Mouse (Mus musculus): ENCODE results near the gene Tmbim4.

The Tmbim4 gene

GRCm38 (mm10) chr10:120201131-120201921 is at the start of gene Tmbim4:
Gene Tmbim4, plus strand, starts transcription at chr10:120201590.
- peak; percentile 66 for DNase-seq (ENCODE audit: low spot score)

DNA sequence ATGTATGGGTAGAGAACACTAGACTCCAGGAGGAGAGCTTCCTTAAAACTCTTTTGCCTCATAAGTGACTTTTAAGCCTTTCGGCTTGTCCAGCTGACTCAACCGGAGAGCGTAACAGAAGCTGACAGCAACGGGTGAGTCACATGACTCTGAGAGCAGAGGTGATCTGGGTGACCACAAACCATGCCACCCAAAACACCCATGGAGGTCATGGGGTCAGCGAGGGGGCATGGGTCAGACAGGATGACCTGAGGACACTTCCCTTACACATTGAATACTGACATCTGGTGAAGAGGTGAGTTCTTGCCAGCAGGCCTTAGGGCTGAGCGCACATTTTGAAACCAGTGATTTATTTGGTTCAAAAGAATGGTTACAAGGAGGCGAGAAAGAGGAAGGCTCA is 49.7 kb upstream of the Tmbim4 start:
- no peak for DNase-seq (ENCODE audit: low spot score)

DNA sequence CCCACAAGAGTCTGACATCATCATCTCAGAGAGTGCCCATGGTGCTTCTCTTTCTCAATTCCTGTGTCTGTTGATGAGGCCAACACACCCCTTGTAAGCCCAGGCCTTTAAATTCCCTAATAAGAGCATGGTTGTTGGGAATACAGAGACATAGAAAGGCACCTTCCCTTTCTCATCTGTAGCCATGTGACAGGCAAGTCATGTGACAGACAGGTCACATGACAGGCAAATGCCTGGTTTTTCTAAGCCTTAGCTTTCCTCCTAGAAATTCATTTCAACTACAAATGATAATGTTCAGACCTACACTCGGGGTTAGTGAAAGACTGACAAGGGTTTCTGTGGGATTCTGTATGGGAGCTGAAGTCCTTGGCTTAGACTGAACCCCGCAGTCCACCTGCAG is 47.5 kb upstream of the Tmbim4 start:
- DNase-seq (ENCODE audit: low spot score): no peak

DNA sequence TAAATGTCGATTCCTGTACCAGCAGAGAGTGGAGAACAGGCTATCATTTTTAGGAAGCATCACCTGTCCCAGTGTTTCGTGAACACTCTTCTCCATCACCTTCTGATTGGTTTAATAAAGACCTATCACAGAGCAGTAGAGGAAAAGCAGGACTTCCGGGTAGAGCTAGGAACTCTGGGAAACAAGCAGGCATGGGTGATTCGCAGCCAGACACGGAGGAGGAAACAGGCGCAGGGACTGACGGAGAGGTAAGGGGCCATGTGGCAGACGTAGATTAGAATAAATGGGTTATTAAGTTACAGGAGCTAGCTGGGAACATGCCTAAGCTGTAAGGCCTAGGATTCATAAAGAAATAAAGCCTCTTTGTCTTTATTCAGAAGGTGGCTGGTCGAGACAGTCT is 40.9 kb upstream of the Tmbim4 start:
- DNase-seq (ENCODE audit: low spot score): no peak

DNA sequence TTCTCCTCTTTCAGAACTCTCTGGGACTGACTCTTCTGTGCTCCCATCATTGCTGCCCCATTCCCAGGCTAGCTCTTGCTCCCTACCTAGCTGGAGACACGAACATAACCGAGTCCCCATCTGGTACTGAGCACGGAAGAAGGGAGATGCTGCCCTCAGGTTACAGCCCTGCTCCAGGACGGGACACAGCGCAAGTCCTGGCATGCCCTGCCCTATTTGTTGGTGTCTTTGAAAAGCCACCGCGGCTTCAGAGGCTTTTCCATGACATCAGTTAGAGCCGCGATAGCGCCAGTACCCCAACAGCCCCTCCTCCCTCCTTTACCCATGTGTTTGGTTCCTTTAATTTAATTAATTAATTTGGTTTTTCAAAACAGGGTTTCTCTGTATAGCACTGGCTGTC is 38.5 kb upstream of the Tmbim4 start:
- DNase-seq (ENCODE audit: low spot score): no peak

DNA sequence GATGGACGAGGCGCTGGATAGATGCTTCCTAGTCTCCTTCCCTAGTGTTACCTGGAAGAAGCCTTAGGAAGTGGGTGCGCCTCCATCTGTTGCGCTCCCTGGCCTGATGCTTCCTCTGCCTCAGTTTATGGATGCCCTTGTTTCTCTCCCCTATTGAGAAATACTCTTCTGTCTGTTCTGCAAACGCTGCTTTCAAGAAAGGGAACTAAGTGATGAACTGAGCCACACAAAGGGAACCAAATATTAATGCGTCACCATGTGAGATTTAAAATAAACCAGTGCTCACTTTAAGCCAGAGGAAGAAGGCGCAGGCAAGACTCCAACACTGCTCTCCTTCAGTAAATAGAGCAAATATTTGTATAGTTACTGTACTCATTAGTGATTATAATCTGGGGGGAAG is 37.9 kb upstream of the Tmbim4 start:
- no peak for DNase-seq (ENCODE audit: low spot score)

DNA sequence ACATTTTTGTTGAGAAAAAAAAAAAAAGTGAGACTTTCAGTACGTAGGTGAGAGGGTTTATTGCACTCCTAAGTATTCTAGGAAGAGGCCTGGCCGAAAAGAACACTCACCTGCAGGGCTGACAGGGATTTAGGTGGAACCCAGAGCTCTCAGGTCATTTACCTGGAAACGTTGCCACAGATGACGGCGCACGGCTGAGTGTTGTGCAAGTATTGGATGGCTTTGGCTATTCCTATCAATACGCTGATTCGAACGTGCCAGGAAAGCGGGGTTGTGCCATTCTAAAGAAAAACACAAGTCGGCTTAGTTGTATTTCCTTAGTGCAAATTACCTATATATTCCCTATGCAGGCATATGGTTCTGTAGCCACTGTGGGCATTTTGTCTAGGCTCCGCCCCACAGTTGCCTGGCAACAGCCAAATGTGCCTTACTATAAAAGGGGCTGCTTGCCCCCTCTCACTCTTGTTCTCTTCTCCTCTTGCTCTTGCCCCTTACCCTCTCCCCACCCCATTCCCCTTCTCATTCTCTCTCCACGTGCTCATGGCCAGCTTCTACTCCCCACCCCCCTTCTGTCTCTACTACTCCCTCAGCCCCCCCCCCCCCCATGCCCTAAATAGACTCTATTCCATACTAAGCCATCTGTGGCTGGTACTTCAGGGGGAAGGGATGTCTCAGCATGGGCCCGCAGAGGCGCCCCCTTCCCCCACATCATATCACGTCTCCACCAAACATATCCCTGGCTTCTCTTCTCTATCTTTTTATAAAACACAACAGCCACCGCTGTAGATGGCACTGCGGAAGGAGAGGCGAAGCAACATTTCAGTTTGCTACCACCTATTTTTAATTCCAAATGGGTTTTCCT is 36.2 kb upstream of the Tmbim4 start:
- no peak for DNase-seq (ENCODE audit: low spot score)

GRCm38 (mm10) chr10:120165793-120166503 is 35.4 kb upstream of the Tmbim4 start:
- DNase-seq (ENCODE audit: low spot score): no peak

- no peak for DNase-seq (ENCODE audit: low spot score)
Observed at GRCm38 (mm10) chr10:120168070-120168469, 33.3 kb upstream of the Tmbim4 start.

DNA sequence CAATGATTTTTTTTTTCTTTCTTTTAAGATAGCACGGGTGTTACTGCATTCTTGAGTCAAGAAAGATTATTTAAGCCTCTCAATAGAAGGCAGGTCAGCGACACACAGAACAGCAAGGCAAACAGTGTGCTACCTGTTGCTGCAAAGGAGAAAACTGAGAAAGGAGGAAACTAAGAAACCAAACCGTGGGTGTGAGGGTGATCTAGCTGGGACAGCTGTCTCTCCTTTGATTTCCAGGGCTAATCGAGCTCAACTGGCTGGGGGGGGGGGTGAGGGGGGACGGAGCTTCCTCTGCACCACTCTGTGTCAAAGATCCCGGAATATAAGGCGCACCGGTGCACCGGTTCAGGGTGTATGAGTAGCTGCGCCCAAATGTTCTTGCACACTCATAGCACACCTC is 32.3 kb upstream of the Tmbim4 start:
- DNase-seq (ENCODE audit: low spot score): no peak

DNA sequence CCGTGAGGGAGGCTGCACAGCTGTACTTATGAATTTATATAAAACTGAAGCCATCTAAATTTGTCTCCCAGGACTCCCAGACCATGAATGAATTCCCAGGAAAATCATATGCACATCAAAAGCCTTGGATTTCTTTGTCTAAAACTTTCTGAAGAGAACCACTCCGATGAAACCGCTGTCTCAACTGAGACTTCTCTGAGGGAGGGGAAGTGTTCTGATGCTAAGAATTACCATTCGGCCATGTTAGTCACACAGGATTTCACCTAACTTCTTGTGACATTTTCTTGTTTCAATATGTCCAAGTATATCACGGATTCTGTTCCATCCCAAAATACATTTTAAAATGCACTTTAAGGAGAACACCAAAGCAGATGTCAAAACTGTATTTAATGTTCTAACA is 31.5 kb upstream of the Tmbim4 start:
- no peak for DNase-seq (ENCODE audit: low spot score)

GRCm38 (mm10) chr10:120170277-120170676 is 31.1 kb upstream of the Tmbim4 start:
- no peak for DNase-seq (ENCODE audit: low spot score)

DNA sequence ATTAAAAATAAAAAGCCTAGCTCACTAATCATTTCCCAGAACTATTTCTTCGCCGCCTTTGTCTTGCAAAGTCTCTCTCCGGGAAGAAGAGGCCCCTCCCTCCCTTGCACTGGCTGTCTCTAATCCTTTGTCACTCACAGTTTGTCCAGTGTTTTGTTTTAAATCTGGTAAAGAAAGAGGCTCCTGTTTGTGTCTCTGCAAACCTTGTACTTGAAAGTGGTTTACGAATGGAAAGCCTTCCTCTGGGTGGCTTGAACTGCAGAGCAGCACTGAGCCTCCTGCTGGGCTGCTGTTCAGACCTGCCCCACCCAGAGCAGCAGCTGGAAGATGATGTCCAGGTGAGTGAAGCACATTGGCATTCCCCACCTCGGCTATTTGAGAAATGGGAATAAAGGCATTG is 30.1 kb upstream of the Tmbim4 start:
- no peak for DNase-seq (ENCODE audit: low spot score)

GRCm38 (mm10) chr10:120174192-120174705 is 27.1 kb upstream of the Tmbim4 start:
- DNase-seq (ENCODE audit: low spot score): no peak

- DNase-seq (ENCODE audit: low spot score): no peak
Observed at GRCm38 (mm10) chr10:120182887-120183286, 18.5 kb upstream of the Tmbim4 start.

DNA sequence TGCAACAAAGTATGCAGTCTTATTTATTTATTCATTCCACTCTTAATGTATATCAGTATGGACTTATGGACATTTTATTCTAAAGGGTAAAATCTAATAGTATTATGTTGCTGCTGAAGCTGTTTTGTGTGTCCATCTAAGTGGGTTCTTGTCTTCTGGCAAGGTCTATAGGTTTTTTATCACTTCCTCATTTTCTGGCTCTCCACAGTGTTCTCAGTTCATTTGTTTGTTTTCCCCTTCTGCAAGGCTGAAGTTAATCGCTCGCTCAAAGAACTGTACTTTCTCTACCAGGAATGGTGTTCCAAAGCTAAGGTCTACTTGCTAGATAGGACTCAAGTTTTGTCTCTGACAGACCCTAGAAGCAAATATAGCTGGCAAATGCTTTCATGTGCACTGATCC is 18.0 kb upstream of the Tmbim4 start:
- no peak for DNase-seq (ENCODE audit: low spot score)

DNA sequence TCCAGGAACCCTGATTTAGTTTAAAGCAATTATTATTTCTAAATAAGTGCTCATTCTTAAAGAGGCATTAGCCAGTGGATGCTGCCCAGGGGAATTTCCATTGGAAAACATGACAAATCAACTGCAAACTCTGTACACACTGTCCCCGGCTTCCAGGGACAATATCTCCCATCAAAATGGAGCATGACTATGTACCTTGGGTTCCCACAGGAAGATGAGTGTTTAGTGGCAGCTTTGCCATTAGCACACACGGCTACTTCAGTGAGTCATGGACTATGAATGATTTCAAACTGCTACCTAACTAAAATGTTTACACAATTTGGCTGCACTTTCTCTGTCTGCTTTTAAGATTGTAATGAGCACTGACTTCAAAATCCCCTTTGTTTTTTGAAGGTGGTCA is 12.9 kb upstream of the Tmbim4 start:
- DNase-seq (ENCODE audit: low spot score): no peak

DNA sequence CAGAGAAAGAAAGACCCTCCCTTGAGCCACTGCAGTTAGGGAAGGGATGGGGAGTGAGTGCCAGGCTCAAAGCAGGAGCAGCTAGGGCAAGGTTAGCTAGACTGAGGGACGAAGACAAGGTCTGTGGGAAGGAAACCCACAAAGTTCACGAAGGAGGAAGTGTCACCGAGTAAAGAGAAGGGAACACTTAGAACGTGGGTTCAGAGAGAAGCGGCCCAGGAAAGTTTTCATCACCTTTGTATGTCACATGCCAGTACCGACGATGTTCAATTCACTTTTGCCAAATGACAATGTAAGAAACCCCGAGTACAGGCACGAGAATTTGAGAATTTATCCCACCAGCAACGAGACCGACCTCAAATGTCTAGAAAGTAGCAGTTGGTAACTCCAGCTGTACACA is 12.1 kb upstream of the Tmbim4 start:
- DNase-seq (ENCODE audit: low spot score): no peak

DNA sequence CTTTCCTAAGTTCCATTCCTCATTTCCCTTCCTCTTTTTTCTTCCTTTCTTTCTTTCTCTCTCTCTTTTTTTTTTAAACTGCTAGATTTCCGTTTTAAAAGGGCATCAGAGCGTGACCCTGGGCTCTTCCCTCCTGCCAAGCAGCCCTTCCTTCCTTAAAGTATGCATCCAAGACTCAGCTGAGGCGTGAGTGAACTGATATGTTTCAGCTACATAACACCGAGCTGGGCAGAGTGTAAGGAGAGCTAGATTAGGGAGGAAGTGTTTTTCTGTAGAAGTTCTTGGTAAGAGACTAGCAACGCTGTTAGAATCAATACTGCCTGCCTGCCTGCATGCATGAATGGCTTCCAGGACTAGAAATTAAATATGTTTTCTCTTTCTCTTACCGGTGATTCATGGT is 11.6 kb upstream of the Tmbim4 start:
- DNase-seq (ENCODE audit: low spot score): no peak

DNA sequence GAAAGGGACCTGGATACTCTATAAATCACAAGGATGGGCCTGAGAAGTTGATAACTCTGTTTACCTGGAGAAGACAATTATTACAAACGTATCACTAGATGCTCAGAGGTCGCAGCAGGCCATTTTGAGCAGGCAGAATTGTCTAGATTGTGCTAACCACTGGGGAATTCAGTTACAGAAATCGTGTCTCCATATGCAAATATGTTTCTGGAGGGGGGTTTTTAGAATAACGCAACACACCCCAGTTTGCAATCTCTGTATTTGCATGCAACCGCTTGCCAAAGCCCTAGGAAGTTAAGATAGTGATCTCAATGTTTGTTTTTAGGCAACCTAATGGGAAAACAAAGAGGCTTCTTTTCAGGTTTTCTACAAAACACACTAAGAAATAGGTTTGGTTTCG is 10.2 kb upstream of the Tmbim4 start:
- no peak for DNase-seq (ENCODE audit: low spot score)

DNA sequence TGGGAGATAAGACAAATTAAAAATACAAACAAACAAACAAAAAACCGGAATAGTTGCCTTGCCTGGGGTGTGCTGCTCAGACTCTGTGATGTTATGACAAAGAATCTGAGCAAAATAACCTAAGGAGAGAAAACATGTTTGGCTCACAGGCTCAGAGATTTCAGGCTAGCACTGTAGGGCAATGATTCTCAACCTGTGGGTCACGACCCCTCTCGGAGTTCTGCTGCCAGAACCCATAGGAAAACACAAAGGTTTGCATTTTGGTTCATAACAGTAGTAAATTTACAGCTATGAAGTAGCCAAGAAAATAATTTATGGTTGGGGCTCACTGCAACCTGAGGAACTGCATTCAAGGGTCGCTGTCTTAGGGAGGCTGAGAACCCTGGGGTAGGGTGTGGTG is 9.1 kb upstream of the Tmbim4 start:
- DNase-seq (ENCODE audit: low spot score): no peak

DNA sequence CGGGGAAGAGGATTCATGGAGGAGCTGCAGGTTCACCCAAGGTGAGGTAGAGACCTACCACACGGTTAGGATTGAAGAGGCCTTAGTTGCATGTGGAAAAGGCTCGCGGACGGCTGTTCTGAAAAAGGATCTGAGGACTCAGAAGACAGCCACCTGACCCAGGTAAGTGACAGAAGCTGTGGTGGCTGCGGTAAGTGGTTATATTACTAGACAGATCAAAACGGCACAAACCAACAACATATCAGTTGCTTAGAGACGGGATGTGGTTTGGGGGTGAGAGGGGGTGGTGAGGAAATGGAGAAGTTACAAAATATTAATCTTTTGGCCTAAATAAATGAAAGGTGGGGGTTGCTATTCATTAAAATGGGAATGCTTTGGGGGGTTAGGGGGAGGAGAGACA is 8.1 kb upstream of the Tmbim4 start:
- no peak for DNase-seq (ENCODE audit: low spot score)
